Mouse (Mus musculus): ENCODE data around the gene Ubxn7. TPM values are rescaled to one million over a fixed set of nuclear protein-coding genes. Genes with fewer than 3 reads are reported as not detected.

The Ubxn7 gene
- total and polyA plus RNA-seq, 2 experiments from 2014 or later, result 12.1 to 27.1 TPM

DNA sequence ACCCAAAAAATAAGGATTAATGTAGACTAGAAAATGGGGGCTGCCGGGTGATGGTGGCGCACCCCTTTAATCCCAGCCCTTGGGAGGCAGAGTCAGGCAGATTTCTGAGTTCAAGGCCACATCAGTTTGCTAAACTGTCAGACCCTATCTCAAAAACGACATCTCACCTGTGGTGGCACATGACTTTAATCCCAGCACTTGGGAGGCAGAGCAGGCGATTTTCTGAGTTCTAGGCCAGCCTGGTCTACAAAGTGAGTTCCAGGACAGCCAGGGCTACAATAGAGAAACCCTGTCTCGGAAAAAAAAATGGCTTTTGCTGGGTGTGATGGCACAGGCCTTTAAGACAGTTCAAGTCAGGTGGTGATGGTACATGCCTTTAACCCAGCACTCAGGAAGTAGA lies 3.1 kb downstream of the Ubxn7 start:
- H3K9me3 ChIP-seq (ENCODE audit: low read length), result no peaks in the 10 kb centered on the region
- no peaks in the 10 kb centered on the region for H3K27me3 ChIP-seq (ENCODE audit: insufficient read depth, low read length)
- H3K36me3 ChIP-seq (ENCODE audit: insufficient read depth, low read length), result no peaks in the 10 kb centered on the region
- H3K4me1 ChIP-seq (ENCODE audit: insufficient read depth, low read length), result no peaks in the 10 kb centered on the region
- H3K9ac ChIP-seq (replicated peaks; ENCODE audit: low read length), result no peak overlapping the region
- ATAC-seq (no peak), DNase-seq (ENCODE audit: low spot score) (no peak)
- no peak overlapping the region for H3K4me2 ChIP-seq (ENCODE audit: low read depth, low read length)
- H3K27ac ChIP-seq, result no peak overlapping the region
- 96% methylated on average over 5 of the region's 5 CpGs for WGBS
- no peak overlapping the region for H3K4me3 ChIP-seq (ENCODE audit: low read length)
- no peak for TF ChIP-seq CTCF (IDR thresholded peaks at IDR 0.05; ENCODE audit: low read depth)

DNA sequence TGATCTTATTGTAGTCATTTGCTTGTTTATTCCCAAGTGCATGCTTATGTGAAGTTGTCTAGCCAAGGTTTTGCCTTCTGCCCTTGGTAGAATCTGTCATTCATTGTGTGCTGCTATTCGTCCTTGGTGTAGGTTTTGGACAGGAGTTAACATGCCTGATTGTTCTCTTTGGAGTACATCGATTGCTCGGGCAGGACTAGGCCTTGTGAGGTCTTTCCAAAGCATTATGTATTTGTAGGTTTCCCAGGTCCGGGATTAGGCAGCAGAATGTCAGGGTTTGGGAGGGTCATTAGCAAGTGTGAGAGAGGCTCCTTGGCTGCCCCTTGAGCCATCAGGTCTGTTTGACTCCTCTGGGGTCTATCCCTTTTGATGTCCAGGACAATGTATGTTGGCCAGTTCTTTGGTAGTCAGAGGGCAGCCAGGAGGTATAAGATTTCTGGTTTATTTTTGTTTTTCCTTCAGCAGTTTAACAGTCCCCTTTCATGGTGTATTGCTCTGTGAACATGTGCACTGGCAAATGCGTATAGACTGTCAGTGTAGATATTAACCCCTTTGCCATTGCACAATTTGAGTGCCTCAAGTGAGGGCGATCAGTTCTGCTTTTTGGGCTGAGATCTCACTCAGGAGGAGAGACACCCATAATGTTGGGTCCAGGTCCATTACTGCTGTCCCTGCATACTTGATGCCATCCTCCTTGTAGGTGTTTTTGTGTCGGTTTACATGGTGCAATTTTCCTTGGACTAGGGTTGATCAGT lies 4.1 kb downstream of the Ubxn7 start:
- ATAC-seq (no peak), DNase-seq (ENCODE audit: low spot score) (no peak)
- WGBS, result 74% methylated on average over 7 of the region's 7 CpGs
- no peak overlapping the region for H3K4me3 ChIP-seq (ENCODE audit: low read length)
- H3K9ac ChIP-seq (replicated peaks; ENCODE audit: low read length), result no peak overlapping the region
- no peak overlapping the region for H3K4me2 ChIP-seq (ENCODE audit: low read depth, low read length)
- no peak for TF ChIP-seq CTCF (IDR thresholded peaks at IDR 0.05; ENCODE audit: low read depth)
- H3K27me3 ChIP-seq (ENCODE audit: insufficient read depth, low read length), result no peaks in the 10 kb centered on the region
- no peaks in the 10 kb centered on the region for H3K4me1 ChIP-seq (ENCODE audit: insufficient read depth, low read length)
- no peak overlapping the region for H3K27ac ChIP-seq
- H3K36me3 ChIP-seq (ENCODE audit: insufficient read depth, low read length), result no peaks in the 10 kb centered on the region
- H3K9me3 ChIP-seq (ENCODE audit: low read length), result no peaks in the 10 kb centered on the region

DNA sequence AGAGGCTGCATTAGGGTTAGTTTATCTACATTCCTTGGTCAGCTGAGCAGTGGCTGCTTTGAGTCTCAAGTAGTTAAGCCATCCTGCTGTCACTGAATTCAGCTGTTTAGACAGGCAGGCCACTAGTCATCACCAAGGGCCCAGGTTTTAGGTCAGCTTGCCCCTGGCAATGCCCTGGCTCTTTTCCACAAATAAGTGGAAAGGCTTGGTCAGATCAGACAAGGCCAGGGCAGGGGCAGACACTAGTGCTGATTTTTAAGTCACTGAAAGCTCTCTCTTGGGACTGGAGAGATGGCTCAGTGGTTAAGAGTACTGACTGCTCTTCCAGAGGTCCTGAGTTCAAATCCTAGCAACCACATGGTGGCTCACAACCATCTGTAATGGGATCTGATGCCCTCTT lies 4.9 kb downstream of the Ubxn7 start:
- Histone ChIP-seq H3K4me3 (ENCODE audit: low read length) (no peak overlapping the region), H3K27me3 (ENCODE audit: insufficient read depth, low read length) (no peaks in the 10 kb centered on the region), H3K9ac (replicated peaks; ENCODE audit: low read length) (no peak overlapping the region), H3K36me3 (ENCODE audit: insufficient read depth, low read length) (no peaks in the 10 kb centered on the region), H3K4me1 (ENCODE audit: insufficient read depth, low read length) (no peaks in the 10 kb centered on the region), H3K9me3 (ENCODE audit: low read length) (no peaks in the 10 kb centered on the region), H3K27ac (no peak overlapping the region), H3K4me2 (ENCODE audit: low read depth, low read length) (no peak overlapping the region)
- DNase-seq (ENCODE audit: low spot score) (no peak), ATAC-seq (no peak)
- TF ChIP-seq CTCF (IDR thresholded peaks at IDR 0.05; ENCODE audit: low read depth), result no peak

DNA sequence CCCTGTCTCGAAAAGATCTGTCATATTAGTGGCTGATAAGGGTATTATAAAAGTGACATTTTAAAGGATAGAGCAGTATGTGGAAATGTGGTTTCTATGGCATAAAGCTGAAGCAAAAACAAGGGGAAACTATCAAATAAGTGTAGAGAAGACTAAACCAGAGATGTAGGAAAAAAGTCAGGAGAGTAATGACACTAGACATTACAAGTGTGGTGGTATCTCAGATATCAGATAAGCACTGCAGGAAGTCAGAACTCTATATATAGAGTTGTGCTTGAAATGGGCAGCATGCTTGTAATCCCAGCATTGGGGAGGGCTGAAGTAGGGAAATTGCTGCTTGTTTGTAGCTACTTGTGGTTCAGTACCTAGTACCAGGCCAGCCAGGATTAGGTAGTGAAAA lies 8.4 kb downstream of the Ubxn7 start:
- Histone ChIP-seq H3K4me1 (ENCODE audit: insufficient read depth, low read length) (no peaks in the 10 kb centered on the region), H3K27ac (no peak overlapping the region), H3K4me3 (ENCODE audit: low read length) (no peak overlapping the region), H3K9me3 (ENCODE audit: low read length) (no peaks in the 10 kb centered on the region), H3K36me3 (ENCODE audit: insufficient read depth, low read length) (no peaks in the 10 kb centered on the region), H3K27me3 (ENCODE audit: insufficient read depth, low read length) (no peaks in the 10 kb centered on the region), H3K9ac (replicated peaks; ENCODE audit: low read length) (no peak overlapping the region), H3K4me2 (ENCODE audit: low read depth, low read length) (no peak overlapping the region)
- ATAC-seq (no peak), DNase-seq (ENCODE audit: low spot score) (no peak)
- WGBS, result 92% methylated on average over 1 of the region's 1 CpGs
- TF ChIP-seq CTCF (IDR thresholded peaks at IDR 0.05; ENCODE audit: low read depth), result no peak

DNA sequence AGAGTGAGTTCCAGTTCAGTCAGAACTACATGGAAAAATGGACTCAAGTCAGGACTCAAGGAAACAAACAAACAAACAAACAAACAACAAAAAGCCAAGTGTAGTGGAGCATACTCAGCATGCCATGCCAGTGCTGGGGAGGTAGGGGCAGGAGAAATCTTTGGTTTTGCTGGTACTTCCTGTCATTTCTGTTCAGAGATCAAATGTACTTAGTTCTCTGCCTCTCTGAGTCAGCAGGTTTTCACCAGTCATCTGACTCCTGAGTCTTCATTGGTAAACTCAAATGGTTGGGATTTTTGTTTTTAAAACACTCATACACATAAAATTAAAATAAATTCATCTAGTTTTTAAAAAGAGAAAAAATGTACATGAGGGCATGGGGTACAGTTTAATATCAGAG lies 13.5 kb downstream of the Ubxn7 start:
- Histone ChIP-seq H3K9ac (replicated peaks; ENCODE audit: low read length) (no peak overlapping the region), H3K4me1 (ENCODE audit: insufficient read depth, low read length) (no peaks in the 10 kb centered on the region), H3K27ac (no peak overlapping the region), H3K36me3 (ENCODE audit: insufficient read depth, low read length) (no peaks in the 10 kb centered on the region), H3K9me3 (ENCODE audit: low read length) (no peaks in the 10 kb centered on the region), H3K4me3 (ENCODE audit: low read length) (no peak overlapping the region), H3K4me2 (ENCODE audit: low read depth, low read length) (no peak overlapping the region), H3K27me3 (ENCODE audit: insufficient read depth, low read length) (no peaks in the 10 kb centered on the region)
- TF ChIP-seq CTCF (IDR thresholded peaks at IDR 0.05; ENCODE audit: low read depth), result no peak
- DNase-seq (ENCODE audit: low spot score) (no peak), ATAC-seq (no peak)

DNA sequence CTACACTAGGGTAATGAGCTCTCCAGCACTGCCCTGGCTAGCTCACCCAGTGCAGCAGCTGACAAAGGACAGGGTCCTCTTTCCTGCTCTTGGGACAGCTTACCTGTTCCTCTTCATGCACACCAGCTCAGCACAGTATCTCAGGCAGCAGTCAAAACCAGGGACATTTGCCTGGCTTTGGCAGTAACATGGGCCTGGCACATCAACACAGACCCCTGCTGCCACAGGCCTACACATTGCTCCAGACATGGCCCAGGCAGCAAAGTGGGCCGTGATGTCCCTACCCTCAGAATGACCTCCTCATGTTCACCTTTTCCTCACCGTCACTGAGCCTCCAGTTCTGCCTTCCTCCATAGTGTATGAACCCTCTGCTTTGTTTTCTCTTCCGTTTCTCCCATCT lies 18.7 kb downstream of the Ubxn7 start:
- 85% methylated on average over 3 of the region's 3 CpGs for WGBS
- Histone ChIP-seq H3K9ac (replicated peaks; ENCODE audit: low read length) (no peak overlapping the region), H3K9me3 (ENCODE audit: low read length) (no peaks in the 10 kb centered on the region), H3K27ac (no peak overlapping the region), H3K4me1 (ENCODE audit: insufficient read depth, low read length) (no peaks in the 10 kb centered on the region), H3K4me3 (ENCODE audit: low read length) (no peak overlapping the region), H3K36me3 (ENCODE audit: insufficient read depth, low read length) (peaks cover 5% of the 10 kb centered on the region; the same call in 1 of the 2 replicates), H3K4me2 (ENCODE audit: low read depth, low read length) (no peak overlapping the region), H3K27me3 (ENCODE audit: insufficient read depth, low read length) (no peaks in the 10 kb centered on the region)
- TF ChIP-seq CTCF (IDR thresholded peaks at IDR 0.05; ENCODE audit: low read depth), result no peak
- no peak for DNase-seq (ENCODE audit: low spot score)
- no peak for ATAC-seq

DNA sequence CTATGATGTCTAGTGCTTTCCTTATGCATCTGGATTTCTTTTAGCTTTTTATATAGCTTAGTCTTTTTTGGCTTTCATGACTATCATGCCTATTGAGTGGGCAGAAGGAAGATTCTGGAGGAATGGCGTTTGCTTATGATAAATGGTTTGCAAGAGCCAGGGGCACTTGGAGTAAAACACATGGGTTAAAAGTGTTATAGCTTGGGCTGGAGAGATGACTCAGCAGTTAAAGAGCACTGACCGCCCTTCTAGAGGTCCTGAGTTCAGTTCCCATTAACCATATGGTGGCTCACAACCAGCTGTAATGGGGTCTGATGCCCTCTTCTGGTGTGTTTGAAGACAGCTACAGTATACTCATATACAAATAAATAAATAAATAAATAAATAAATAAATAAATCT lies 31.5 kb downstream of the Ubxn7 start:
- DNase-seq (ENCODE audit: low spot score) (no peak), ATAC-seq (no peak)
- Histone ChIP-seq H3K27me3 (ENCODE audit: insufficient read depth, low read length) (no peaks in the 10 kb centered on the region), H3K4me3 (ENCODE audit: low read length) (no peak overlapping the region), H3K4me2 (ENCODE audit: low read depth, low read length) (no peak overlapping the region), H3K27ac (no peak overlapping the region), H3K9me3 (ENCODE audit: low read length) (no peaks in the 10 kb centered on the region), H3K9ac (replicated peaks; ENCODE audit: low read length) (no peak overlapping the region), H3K4me1 (ENCODE audit: insufficient read depth, low read length) (no peaks in the 10 kb centered on the region), H3K36me3 (ENCODE audit: insufficient read depth, low read length) (peaks cover 10% of the 10 kb centered on the region)
- 93% methylated on average over 2 of the region's 2 CpGs for WGBS
- no peak for TF ChIP-seq CTCF (IDR thresholded peaks at IDR 0.05; ENCODE audit: low read depth)
